Mouse (Mus musculus): ENCODE results near the gene Bglap3. TPM values are rescaled to one million over a fixed set of nuclear protein-coding genes. Genes with fewer than 3 reads are reported as not detected.

Bglap3 gene
- polyA plus RNA-seq, 1 experiment = not detected

GRCm38 (mm10) chr3:88334902-88335435 is 37.6 kb downstream of the Bglap3 start:
- Histone ChIP-seq H3K27ac (ENCODE audit: insufficient read depth, low read length) (peak overlapping the region; percentile 92), H3K4me1 (ENCODE audit: control insufficient read depth, insufficient read depth, low read length) (0 out of 2 replicates have a peak, but pooled peaks cover 6% of the 10 kb centered on the region), H3K4me3 (ENCODE audit: insufficient read depth, low read length) (peak overlapping the region; percentile 95)
- TF ChIP-seq CTCF (IDR thresholded peaks at IDR 0.05; ENCODE audit: borderline replicate concordance, insufficient read depth, low read length) (no peak), POLR2A (IDR thresholded peaks at IDR 0.05; ENCODE audit: low read depth, low read length) (no peak)

GRCm38 (mm10) chr3:88334029-88334658 is 38.4 kb downstream of the Bglap3 start:
- 0 out of 2 replicates have a peak, but pooled peaks cover 6% of the 10 kb centered on the region for H3K4me1 ChIP-seq (ENCODE audit: control insufficient read depth, insufficient read depth, low read length)
- H3K27ac ChIP-seq (ENCODE audit: insufficient read depth, low read length) = no peak overlapping the region
- H3K4me3 ChIP-seq (ENCODE audit: insufficient read depth, low read length) = no peak overlapping the region
- TF ChIP-seq CTCF (IDR thresholded peaks at IDR 0.05; ENCODE audit: borderline replicate concordance, insufficient read depth, low read length) (no peak), POLR2A (IDR thresholded peaks at IDR 0.05; ENCODE audit: low read depth, low read length) (no peak)

- no peaks in the 10 kb centered on the region for H3K4me1 ChIP-seq (ENCODE audit: control insufficient read depth, insufficient read depth, low read length)
- H3K27ac ChIP-seq (ENCODE audit: insufficient read depth, low read length) = no peak overlapping the region
- peak; percentile 47; the same call in 1 of the 2 replicates for TF ChIP-seq CTCF (IDR thresholded peaks at IDR 0.05; ENCODE audit: borderline replicate concordance, insufficient read depth, low read length)
- TF ChIP-seq POLR2A (IDR thresholded peaks at IDR 0.05; ENCODE audit: low read depth, low read length) = no peak
- H3K4me3 ChIP-seq (ENCODE audit: insufficient read depth, low read length) = no peak overlapping the region
Measured at GRCm38 (mm10) chr3:88331282-88331681, 41.3 kb downstream of the Bglap3 start.

- H3K4me3 ChIP-seq (ENCODE audit: insufficient read depth, low read length) = no peak overlapping the region
- no peak overlapping the region for H3K27ac ChIP-seq (ENCODE audit: insufficient read depth, low read length)
- TF ChIP-seq POLR2A (IDR thresholded peaks at IDR 0.05; ENCODE audit: low read depth, low read length) (no peak), CTCF (IDR thresholded peaks at IDR 0.05; ENCODE audit: borderline replicate concordance, insufficient read depth, low read length) (no peak)
- no peaks in the 10 kb centered on the region for H3K4me1 ChIP-seq (ENCODE audit: control insufficient read depth, insufficient read depth, low read length)
Measured at GRCm38 (mm10) chr3:88328956-88329355, 43.6 kb downstream of the Bglap3 start.

- Histone ChIP-seq H3K4me3 (ENCODE audit: insufficient read depth, low read length) (peak within 1 kb of the TSS; percentile 96), H3K4me1 (ENCODE audit: control insufficient read depth, insufficient read depth, low read length) (no peaks in the 10 kb centered on the region), H3K27ac (ENCODE audit: insufficient read depth, low read length) (no peak within 1 kb of the TSS)
- TF ChIP-seq CTCF (IDR thresholded peaks at IDR 0.05; ENCODE audit: borderline replicate concordance, insufficient read depth, low read length) (no peak), POLR2A (IDR thresholded peaks at IDR 0.05; ENCODE audit: low read depth, low read length) (peak; percentile 89)
Measured at GRCm38 (mm10) chr3:88324951-88325405, 47.6 kb downstream of the Bglap3 start, which contains the start of gene Glmp. Gene Glmp, plus strand, starts transcription at chr3:88325023.

Other genes starting within 250 kb of the Bglap3 start
- 49.1 and 57.0 TPM in 2 replicates for gene Mef2d, start 230.4 kb downstream of the Bglap3 start, polyA plus RNA-seq (2011; ENCODE audit: insufficient read length, low read depth, missing spikeins)
- gene Rhbg, start 118.0 kb downstream of the Bglap3 start, polyA plus RNA-seq (2011; ENCODE audit: insufficient read length, low read depth, missing spikeins) = not detected in 2 replicates
- not detected in 2 replicates for gene Gm38392, start 85.5 kb downstream of the Bglap3 start, polyA plus RNA-seq (2011; ENCODE audit: insufficient read length, low read depth, missing spikeins)
- 3.9 and 5.5 TPM in 2 replicates for gene Tsacc, start 75.7 kb downstream of the Bglap3 start, polyA plus RNA-seq (2011; ENCODE audit: insufficient read length, low read depth, missing spikeins)
- 223 and 264 TPM in 2 replicates for gene Cct3, start 75.6 kb downstream of the Bglap3 start, polyA plus RNA-seq (2011; ENCODE audit: insufficient read length, low read depth, missing spikeins)
- 172 and 220 TPM in 2 replicates for gene Glmp, start 47.7 kb downstream of the Bglap3 start, polyA plus RNA-seq (2011; ENCODE audit: insufficient read length, low read depth, missing spikeins)
- gene Tmem79, start 36.6 kb downstream of the Bglap3 start, polyA plus RNA-seq (2011; ENCODE audit: insufficient read length, low read depth, missing spikeins) = 1.3 and 1.4 TPM in 2 replicates
- gene Smg5, start 36.5 kb downstream of the Bglap3 start, polyA plus RNA-seq (2011; ENCODE audit: insufficient read length, low read depth, missing spikeins) = 62.8 and 71.6 TPM in 2 replicates
- gene Paqr6, start 8.2 kb downstream of the Bglap3 start, polyA plus RNA-seq (2011; ENCODE audit: insufficient read length, low read depth, missing spikeins) = 0.55 and 1.4 TPM in 2 replicates
- gene Bglap2, start 6.0 kb upstream of the Bglap3 start, polyA plus RNA-seq (2011; ENCODE audit: insufficient read length, low read depth, missing spikeins) = not detected in 2 replicates
- not detected in 2 replicates for gene Bglap, start 11.7 kb upstream of the Bglap3 start, polyA plus RNA-seq (2011; ENCODE audit: insufficient read length, low read depth, missing spikeins)
- gene Pmf1, start 37.6 kb upstream of the Bglap3 start, polyA plus RNA-seq (2011; ENCODE audit: insufficient read length, low read depth, missing spikeins) = 24.4 and 29.9 TPM in 2 replicates
- gene Slc25a44, start 52.4 kb upstream of the Bglap3 start, polyA plus RNA-seq (2011; ENCODE audit: insufficient read length, low read depth, missing spikeins) = 15.9 and 20.1 TPM in 2 replicates
- gene Sema4a, start 88.4 kb upstream of the Bglap3 start, polyA plus RNA-seq (2011; ENCODE audit: insufficient read length, low read depth, missing spikeins) = 0.25 and 0.63 TPM in 2 replicates
- gene Lmna, start 137.2 kb upstream of the Bglap3 start, polyA plus RNA-seq (2011; ENCODE audit: insufficient read length, low read depth, missing spikeins) = 401 and 426 TPM in 2 replicates
- 25.7 and 33.6 TPM in 2 replicates for gene Mex3a, start 159.7 kb upstream of the Bglap3 start, polyA plus RNA-seq (2011; ENCODE audit: insufficient read length, low read depth, missing spikeins)
- not detected in 2 replicates for gene Rab25, start 175.6 kb upstream of the Bglap3 start, polyA plus RNA-seq (2011; ENCODE audit: insufficient read length, low read depth, missing spikeins)
- 74.4 and 81.1 TPM in 2 replicates for gene Lamtor2, start 180.3 kb upstream of the Bglap3 start, polyA plus RNA-seq (2011; ENCODE audit: insufficient read length, low read depth, missing spikeins)
- gene Ubqln4, start 181.0 kb upstream of the Bglap3 start, polyA plus RNA-seq (2011; ENCODE audit: insufficient read length, low read depth, missing spikeins) = 38.5 and 50.4 TPM in 2 replicates
- gene Ssr2, start 203.1 kb upstream of the Bglap3 start, polyA plus RNA-seq (2011; ENCODE audit: insufficient read length, low read depth, missing spikeins) = 218 and 298 TPM in 2 replicates
- 174 and 210 TPM in 2 replicates for gene Arhgef2, start 233.2 kb upstream of the Bglap3 start, polyA plus RNA-seq (2011; ENCODE audit: insufficient read length, low read depth, missing spikeins)